Mouse (Mus musculus): ENCODE results near the gene Spata48. TPM values are rescaled to one million over a fixed set of nuclear protein-coding genes. Genes with fewer than 3 reads are reported as not detected.

Gene Spata48
- polyA plus RNA-seq, 1 experiment from 2014 or later = 1.3 TPM

DNA sequence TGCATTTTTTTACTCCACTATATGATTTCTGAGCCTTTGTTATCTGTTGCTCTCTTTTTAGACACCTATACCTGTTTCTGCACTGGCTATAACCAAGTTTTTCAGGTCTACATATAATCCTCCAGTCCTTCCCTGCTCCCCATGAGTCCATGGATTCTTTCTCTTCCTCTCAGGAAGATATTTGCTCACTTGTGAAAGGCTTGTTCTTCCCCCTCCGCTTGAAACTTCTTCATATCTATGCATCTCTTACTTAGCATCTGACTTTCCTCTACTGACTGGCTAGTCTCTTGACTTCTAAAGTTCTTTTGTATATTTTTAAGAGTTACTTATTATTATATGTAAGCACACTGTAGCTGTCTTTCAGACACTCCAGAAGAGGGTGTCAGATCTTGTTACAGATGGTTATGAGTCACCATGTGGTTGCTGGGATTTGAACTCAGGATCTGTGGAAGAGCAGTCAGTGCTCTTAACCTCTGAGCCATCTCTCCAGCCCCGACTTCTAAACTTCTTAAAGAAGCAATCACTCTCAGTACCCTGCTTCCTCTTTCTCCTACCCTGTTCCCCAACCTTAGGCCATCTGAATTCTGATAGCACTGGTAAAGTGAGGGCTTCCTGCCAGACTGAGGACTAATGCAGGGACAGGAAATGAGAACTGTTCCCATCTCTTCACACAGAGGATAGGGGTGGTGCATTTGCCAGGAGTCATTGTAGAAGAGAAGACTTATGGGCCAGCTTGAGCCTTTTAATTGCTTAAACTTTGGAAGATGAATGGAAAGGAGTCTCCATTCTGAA lies 51.3 kb downstream of the Spata48 start:
- DNase-seq (no peak), ATAC-seq (no peak)
- Histone ChIP-seq H3K9me3 (ENCODE audit: low read length) (no peaks in the 10 kb centered on the region), H3K27me3 (ENCODE audit: insufficient read depth, low read length) (no peaks in the 10 kb centered on the region), H3K9ac (replicated peaks) (no peak overlapping the region), H3K27ac (ENCODE audit: low read depth) (no peak overlapping the region), H3K4me1 (ENCODE audit: insufficient read depth) (no peaks in the 10 kb centered on the region), H3K4me3 (ENCODE audit: low read depth, low read length) (no peak overlapping the region), H3K4me2 (ENCODE audit: low read depth, low read length) (no peak overlapping the region), H3K36me3 (replicated peaks; ENCODE audit: insufficient read depth, low read length) (no peaks in the 10 kb centered on the region)
- 41% methylated on average over 2 of the region's 2 CpGs for WGBS (ENCODE audit: insufficient replicate concordance)
- TF ChIP-seq CTCF (IDR thresholded peaks at IDR 0.05; ENCODE audit: low read depth) = no peak
- TF ChIP-seq EP300 (IDR thresholded peaks at IDR 0.05; ENCODE audit: low read depth) = no peak

DNA sequence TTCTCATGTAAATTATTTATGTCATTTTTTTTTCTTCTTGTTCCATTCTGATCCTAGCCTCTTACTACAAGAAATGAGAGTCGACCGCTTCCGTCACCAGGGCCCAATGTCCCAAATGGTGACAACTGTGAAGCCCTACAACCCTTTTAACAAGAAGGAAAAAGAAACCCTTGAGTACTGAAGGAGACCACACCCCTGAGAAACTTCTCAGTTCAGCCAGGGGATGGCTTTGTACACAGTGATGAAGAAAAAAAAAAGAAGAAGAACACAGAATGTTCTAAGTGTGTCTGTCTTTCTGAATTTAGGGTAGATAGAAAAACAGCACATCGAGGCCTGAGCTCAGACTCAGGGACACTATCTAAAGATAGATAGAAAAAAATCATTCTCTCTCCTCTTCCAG lies 53.0 kb downstream of the Spata48 start:
- Histone ChIP-seq H3K4me2 (ENCODE audit: low read depth, low read length) (no peak overlapping the region), H3K4me3 (ENCODE audit: low read depth, low read length) (no peak overlapping the region), H3K4me1 (ENCODE audit: insufficient read depth) (no peaks in the 10 kb centered on the region), H3K9me3 (ENCODE audit: low read length) (no peaks in the 10 kb centered on the region), H3K27me3 (ENCODE audit: insufficient read depth, low read length) (no peaks in the 10 kb centered on the region), H3K27ac (ENCODE audit: low read depth) (no peak overlapping the region), H3K9ac (replicated peaks) (no peak overlapping the region), H3K36me3 (replicated peaks; ENCODE audit: insufficient read depth, low read length) (no peaks in the 10 kb centered on the region)
- no peak for TF ChIP-seq EP300 (IDR thresholded peaks at IDR 0.05; ENCODE audit: low read depth)
- TF ChIP-seq CTCF (IDR thresholded peaks at IDR 0.05; ENCODE audit: low read depth) = no peak
- 86% methylated on average over 4 of the region's 4 CpGs for WGBS (ENCODE audit: insufficient replicate concordance)
- ATAC-seq (no peak), DNase-seq (no peak)

DNA sequence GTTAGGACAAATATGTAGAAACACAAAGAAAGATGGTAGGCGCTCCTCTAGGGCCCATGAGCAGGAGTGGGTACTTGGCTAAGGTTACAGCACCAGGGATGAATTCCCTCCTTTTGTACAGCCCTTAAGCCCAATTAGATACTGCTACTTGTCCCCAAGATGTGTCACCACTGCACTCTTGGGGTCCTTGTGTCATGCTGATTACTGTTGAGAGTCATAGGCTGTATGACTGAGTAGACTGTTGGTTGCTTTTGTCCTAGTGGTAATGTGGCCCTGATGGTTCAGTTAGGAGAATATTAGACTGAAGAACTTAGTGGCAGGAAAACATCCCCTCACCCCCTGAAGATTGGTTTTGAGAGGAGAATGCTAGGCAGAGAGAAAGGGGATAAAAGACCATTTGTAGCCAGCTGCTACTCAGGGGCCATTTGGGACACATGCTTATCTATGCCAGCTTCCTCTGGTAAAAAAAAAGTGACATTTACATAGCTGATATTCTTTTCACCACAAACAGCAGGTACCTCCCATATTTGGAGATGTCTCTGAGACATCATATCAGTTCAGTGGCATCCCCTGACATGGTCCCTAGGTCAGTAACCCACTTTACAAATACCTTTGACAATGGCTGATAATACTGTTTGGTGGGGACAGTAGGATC lies 56.0 kb downstream of the Spata48 start:
- 93% methylated on average over 1 of the region's 1 CpGs for WGBS (ENCODE audit: insufficient replicate concordance)
- Histone ChIP-seq H3K4me3 (ENCODE audit: low read depth, low read length) (no peak overlapping the region), H3K36me3 (replicated peaks; ENCODE audit: insufficient read depth, low read length) (no peaks in the 10 kb centered on the region), H3K27me3 (ENCODE audit: insufficient read depth, low read length) (no peaks in the 10 kb centered on the region), H3K9me3 (ENCODE audit: low read length) (no peaks in the 10 kb centered on the region), H3K4me1 (ENCODE audit: insufficient read depth) (peaks cover 8% of the 10 kb centered on the region), H3K27ac (ENCODE audit: low read depth) (no peak overlapping the region), H3K9ac (replicated peaks) (no peak overlapping the region), H3K4me2 (ENCODE audit: low read depth, low read length) (no peak overlapping the region)
- no peak for DNase-seq
- TF ChIP-seq EP300 (IDR thresholded peaks at IDR 0.05; ENCODE audit: low read depth) = peak; percentile 80
- TF ChIP-seq CTCF (IDR thresholded peaks at IDR 0.05; ENCODE audit: low read depth) = no peak
- peak; percentile 53 for ATAC-seq

DNA sequence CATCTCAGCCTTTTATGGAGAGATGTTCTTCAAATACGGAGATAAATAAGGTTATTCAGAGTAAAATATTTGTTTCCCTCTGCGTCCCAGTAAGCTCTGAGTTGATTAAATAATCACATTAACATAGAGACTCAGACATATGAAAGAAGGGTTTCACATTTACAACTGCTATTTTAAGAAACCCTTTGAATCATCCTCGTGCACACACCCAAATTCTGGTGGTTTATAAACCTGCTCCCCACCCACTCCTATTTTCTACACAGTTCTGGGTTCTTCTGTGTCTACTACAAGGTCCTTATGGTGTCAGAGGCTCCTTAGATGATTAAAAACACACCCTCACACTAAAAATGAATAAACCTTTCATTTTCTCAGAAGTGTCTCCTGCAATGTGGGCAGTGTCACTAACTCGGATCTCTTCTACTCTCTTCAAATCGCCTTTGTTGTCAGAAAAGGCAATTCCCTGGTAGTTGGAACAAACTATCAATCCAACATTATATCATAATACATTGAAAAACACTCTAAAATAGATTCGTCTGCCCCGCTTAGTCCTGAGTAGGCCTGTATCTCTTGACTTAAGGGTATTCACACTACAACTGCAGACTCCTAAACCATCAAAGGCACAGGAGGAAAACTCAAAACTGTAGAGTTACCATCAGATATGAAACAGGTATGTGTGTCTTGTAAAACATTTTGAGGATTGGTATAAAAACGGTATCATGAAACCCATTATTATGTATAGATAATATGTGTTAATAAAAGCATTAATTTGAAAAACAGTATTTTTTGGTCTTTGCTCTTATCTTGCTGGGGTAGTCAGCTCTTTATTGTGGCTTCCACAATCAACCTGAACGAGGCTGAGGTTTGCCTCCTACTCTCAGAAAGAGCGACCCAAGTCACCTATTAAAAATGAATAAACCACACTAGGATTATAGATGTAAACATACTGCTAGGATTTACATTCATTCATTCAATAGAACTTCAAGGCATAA lies 57.7 kb downstream of the Spata48 start:
- no peaks in the 10 kb centered on the region for H3K9me3 ChIP-seq (ENCODE audit: low read length)
- TF ChIP-seq CTCF (IDR thresholded peaks at IDR 0.05; ENCODE audit: low read depth) (no peak), EP300 (IDR thresholded peaks at IDR 0.05; ENCODE audit: low read depth) (no peak)
- no peak overlapping the region for H3K4me3 ChIP-seq (ENCODE audit: low read depth, low read length)
- ATAC-seq (no peak), DNase-seq (no peak)
- H3K4me2 ChIP-seq (ENCODE audit: low read depth, low read length) = no peak overlapping the region
- WGBS (ENCODE audit: insufficient replicate concordance) = 67% methylated on average over 10 of the region's 10 CpGs
- H3K9ac ChIP-seq (replicated peaks) = no peak overlapping the region
- no peaks in the 10 kb centered on the region for H3K27me3 ChIP-seq (ENCODE audit: insufficient read depth, low read length)
- no peak overlapping the region for H3K27ac ChIP-seq (ENCODE audit: low read depth)
- H3K4me1 ChIP-seq (ENCODE audit: insufficient read depth) = peaks cover 8% of the 10 kb centered on the region
- H3K36me3 ChIP-seq (replicated peaks; ENCODE audit: insufficient read depth, low read length) = no peaks in the 10 kb centered on the region

DNA sequence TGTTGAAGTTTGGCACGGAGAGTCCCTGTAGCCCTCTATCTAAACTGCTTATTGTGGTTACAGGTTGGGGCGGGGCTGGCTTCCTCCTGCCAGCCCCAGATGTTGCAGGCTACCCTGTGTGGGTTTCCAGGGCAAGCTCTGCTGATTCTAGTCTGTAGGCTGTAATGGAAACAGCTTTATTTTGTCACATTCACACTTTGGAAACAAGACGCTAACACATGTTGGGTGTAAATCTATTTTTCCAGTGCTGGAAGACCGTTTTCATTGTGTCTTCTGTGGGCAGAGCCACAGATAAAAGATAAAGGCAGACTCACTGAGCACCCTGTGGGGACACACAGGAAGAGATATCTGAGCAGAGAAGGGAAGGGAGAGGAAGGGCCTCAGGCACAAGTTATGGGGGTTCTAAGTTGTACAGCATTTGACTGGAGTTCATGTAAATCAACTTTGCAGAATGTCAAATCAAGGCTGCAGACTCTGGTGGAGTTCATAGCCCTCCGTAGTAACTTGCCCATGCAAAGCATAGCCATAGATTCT lies 60.1 kb downstream of the Spata48 start:
- Histone ChIP-seq H3K4me3 (ENCODE audit: low read depth, low read length) (no peak overlapping the region), H3K9me3 (ENCODE audit: low read length) (no peaks in the 10 kb centered on the region), H3K4me1 (ENCODE audit: insufficient read depth) (peaks cover 8% of the 10 kb centered on the region), H3K27me3 (ENCODE audit: insufficient read depth, low read length) (no peaks in the 10 kb centered on the region), H3K4me2 (ENCODE audit: low read depth, low read length) (peak overlapping the region; percentile 38; the same call in 1 of the 2 replicates), H3K9ac (replicated peaks) (no peak overlapping the region), H3K36me3 (replicated peaks; ENCODE audit: insufficient read depth, low read length) (no peaks in the 10 kb centered on the region), H3K27ac (ENCODE audit: low read depth) (peak overlapping the region; percentile 62)
- 25% methylated on average over 5 of the region's 5 CpGs for whole genome bisulfite sequencing (ENCODE audit: insufficient replicate concordance)
- ATAC-seq (peak; percentile 80), DNase-seq (peak; percentile 37)
- TF ChIP-seq EP300 (IDR thresholded peaks at IDR 0.05; ENCODE audit: low read depth) (peak; percentile 74), CTCF (IDR thresholded peaks at IDR 0.05; ENCODE audit: low read depth) (no peak)
